Mouse (Mus musculus) right cerebral cortex, adult 18-20 months (tissue): ENCODE results near the gene Apex1.
"Not testable (repeated sequence)": the region's sequence is repeated elsewhere in the genome, so short reads cannot be mapped to it uniquely, and the experiment has no call there.

Source experiments
- DNase-seq: peaks from one replicate; pipeline ENCODE4 v3.0.0; 2022; ENCODE audit warnings: mixed read lengths

Apex1 gene

DNA sequence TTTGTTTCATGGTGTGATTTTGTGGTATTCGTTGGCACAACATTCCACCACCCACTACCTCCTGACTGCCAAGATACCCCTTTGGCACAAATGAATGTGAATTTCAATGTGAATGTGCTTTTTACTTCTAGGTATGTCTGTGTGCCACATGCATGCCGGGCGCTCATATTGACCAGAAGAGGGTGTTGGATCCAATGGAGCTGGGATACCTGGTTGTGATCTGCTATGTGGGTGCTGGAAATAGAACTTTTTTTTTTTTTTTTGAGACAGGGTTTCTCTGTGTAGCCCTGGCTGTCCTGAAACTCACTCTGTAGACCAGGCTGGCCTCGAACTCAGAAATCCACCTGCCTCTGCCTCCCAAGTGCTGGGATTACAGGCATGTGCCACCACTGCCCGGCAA, 48.3 kb downstream of the Apex1 start:
- not testable (repeated sequence) for DNase-seq

DNA sequence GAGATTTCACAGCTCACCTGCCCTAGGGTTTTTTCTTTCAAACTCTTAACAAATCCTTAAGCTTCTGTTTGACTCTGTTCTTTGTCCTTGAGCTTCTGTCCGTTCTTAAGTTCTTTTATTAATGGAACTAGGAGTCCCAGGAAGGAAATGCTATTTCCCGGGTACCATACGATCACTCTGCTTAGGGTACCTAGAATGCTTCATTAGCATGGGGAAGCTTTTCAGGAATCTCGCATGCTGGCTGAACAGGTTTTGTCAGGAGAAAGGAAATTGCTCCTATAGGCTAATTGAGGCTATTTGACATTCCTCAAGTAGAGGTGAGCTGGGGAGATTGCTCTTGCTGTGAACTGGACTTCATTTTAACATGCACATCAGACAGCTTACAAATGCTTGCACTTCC, 48.9 kb downstream of the Apex1 start:
- DNase-seq, result no peak

DNA sequence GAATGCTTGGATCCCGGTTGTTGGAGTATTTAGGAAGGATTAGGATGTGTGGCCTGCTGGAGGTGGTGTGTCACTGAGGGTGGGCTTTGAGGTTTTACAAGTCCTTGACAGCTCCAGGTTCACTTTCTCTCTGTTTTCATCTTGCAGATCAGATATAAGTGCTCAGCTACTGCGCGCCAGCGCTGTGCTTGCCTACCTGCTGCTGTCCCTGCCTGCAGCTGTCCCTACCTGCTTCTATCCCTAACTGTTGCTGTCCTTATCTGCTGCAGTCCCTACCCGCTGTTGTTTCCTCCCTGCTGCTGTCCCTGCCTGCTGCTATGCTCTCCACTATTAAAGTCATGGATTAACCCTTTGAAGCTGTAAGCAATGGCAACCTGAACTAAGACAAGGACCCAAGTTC, 50.2 kb downstream of the Apex1 start:
- DNase-seq, result no peak

DNA sequence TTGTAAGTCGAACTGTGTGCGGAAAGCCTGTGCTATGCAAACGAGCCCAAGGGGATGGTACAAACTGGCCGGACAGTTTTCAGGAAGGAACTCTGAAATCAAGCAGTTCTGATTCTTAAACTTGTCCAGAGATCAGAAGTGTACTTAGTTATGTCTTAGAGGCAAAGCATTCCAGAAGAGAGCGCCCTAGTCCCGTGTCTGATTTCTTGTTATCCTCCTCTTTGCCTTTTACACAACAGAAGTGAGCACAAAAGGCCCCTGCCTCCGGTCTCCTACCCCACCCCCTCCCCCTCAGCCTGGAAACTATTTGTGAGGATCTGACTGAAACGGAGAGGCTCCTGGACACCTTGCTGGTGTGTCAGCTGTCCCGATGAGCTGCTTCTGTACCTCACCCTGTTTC, 51.9 kb downstream of the Apex1 start:
- no peak for DNase-seq
